Mouse (Mus musculus): ENCODE results near the gene Serpine1. TPM values are rescaled to one million over a fixed set of nuclear protein-coding genes. Genes with fewer than 3 reads are reported as not detected.

The Serpine1 gene
- polyA plus RNA-seq, 1 experiment: 131 TPM

DNA sequence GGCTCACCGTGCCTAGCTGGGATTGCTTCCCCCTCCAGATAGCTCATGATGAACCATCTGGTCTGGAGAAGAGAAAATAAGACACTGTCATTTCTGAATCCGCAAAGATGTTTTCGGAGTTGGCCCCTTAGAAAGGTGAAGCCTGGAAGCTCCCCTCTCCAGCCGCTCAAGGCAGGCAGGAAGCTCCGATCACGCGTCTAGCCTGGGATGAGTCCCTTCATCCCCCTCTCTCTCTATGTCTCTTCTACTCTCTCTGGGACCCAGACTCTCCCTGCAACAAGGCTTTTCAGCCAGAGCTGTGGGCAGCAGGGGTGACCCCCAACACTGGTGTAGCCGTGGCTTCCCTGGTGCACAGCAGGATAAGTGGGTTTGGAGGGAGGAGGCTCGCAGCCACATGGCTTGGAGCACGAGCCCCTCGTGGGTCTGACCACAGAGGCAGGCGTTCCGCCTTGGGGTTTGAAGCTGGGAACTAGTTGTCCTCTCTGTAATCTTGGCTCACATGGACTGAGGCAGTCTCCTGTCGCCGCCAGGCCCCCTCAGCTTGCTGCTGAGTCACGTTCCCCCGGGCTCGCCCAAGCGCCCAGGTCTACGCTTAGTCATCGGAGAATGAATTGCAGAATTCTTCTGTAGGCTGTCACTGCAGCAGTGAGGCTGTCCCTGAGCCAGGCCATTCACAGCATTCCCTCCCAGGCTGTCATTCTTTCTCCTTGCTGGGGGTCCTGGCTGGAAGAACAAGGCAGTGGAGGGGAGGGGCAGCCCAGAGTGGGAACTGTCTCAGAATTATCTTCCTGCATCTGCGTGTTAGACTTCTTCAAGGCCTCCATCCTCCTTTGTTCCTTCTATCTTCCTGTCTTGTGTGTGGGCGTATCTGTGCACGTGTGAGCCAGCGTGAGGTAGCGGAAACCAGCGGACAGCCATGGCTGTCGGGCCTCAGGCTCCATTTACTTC lies 30.8 kb upstream of the Serpine1 start:
- H3K79me3 ChIP-seq (ENCODE audit: low read depth): no peaks in the 10 kb centered on the region
- no peaks in the 10 kb centered on the region for H3K27me3 ChIP-seq (ENCODE audit: control insufficient read depth, insufficient read depth, insufficient read length)
- no peak overlapping the region for H3K4me3 ChIP-seq (ENCODE audit: insufficient read depth, poor library complexity, severe bottlenecking)
- peak overlapping the region; percentile 63 for H3ac ChIP-seq (ENCODE audit: control insufficient read depth, insufficient read length, low read depth)
- H3K36me3 ChIP-seq (ENCODE audit: control insufficient read depth, insufficient read depth): no peaks in the 10 kb centered on the region
- H3K79me2 ChIP-seq (ENCODE audit: control insufficient read depth, insufficient read depth): no peaks in the 10 kb centered on the region
- TF ChIP-seq FOSL1 (IDR thresholded peaks at IDR 0.05; ENCODE audit: insufficient read depth, low read length, poor library complexity, severe bottlenecking) (peak; percentile 78), MYOG (IDR thresholded peaks at IDR 0.05; ENCODE audit: control insufficient read depth, extremely low read depth, insufficient read length) (no peak), CTCF (IDR thresholded peaks at IDR 0.05; ENCODE audit: control insufficient read depth, insufficient read depth, insufficient read length) (no peak), MYOD1 (IDR thresholded peaks at IDR 0.05; ENCODE audit: control insufficient read depth, insufficient read length, low read depth) (peak; percentile 32), USF1 (IDR thresholded peaks at IDR 0.05; ENCODE audit: low read depth) (peak; percentile 77), CEBPB (IDR thresholded peaks at IDR 0.05; ENCODE audit: low read depth) (no peak), MAX (IDR thresholded peaks at IDR 0.05) (peak; percentile 97)

DNA sequence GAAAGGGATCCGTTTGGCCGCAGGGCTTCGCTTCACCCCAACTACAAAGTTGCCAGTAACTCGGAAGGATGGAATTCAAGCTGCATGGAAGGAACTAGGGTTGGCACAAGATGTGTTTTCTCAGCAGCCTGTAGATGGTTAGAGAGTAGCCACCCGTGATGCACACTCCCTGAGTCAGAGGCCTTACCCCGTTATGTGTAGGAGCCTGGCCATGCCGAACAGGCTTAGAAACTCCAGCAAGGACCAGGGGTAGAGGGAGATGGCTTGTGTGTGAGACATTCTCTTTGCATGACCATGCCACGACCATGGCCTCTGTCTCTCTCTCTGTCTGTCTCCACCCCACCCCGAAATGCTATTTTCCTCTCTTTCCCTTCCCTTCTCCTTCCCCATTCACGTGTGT lies 30.0 kb upstream of the Serpine1 start:
- TF ChIP-seq MAX (IDR thresholded peaks at IDR 0.05): no peak
- no peak for TF ChIP-seq CEBPB (IDR thresholded peaks at IDR 0.05; ENCODE audit: low read depth)
- no peak for TF ChIP-seq CTCF (IDR thresholded peaks at IDR 0.05; ENCODE audit: control insufficient read depth, insufficient read depth, insufficient read length)
- TF ChIP-seq MYOG (IDR thresholded peaks at IDR 0.05; ENCODE audit: control insufficient read depth, extremely low read depth, insufficient read length): no peak
- no peaks in the 10 kb centered on the region for H3K36me3 ChIP-seq (ENCODE audit: control insufficient read depth, insufficient read depth)
- no peaks in the 10 kb centered on the region for H3K79me2 ChIP-seq (ENCODE audit: control insufficient read depth, insufficient read depth)
- no peak overlapping the region for H3K4me3 ChIP-seq (ENCODE audit: insufficient read depth, poor library complexity, severe bottlenecking)
- no peaks in the 10 kb centered on the region for H3K27me3 ChIP-seq (ENCODE audit: control insufficient read depth, insufficient read depth, insufficient read length)
- H3ac ChIP-seq (ENCODE audit: control insufficient read depth, insufficient read length, low read depth): peak overlapping the region; percentile 19
- H3K79me3 ChIP-seq (ENCODE audit: low read depth): no peaks in the 10 kb centered on the region

GRCm38 (mm10) chr5:137100660-137101059 lies 28.6 kb upstream of the Serpine1 start:
- H3K79me3 ChIP-seq (ENCODE audit: low read depth): no peaks in the 10 kb centered on the region
- H3K4me3 ChIP-seq (ENCODE audit: insufficient read depth, poor library complexity, severe bottlenecking): no peak overlapping the region
- no peaks in the 10 kb centered on the region for H3K27me3 ChIP-seq (ENCODE audit: control insufficient read depth, insufficient read depth, insufficient read length)
- H3K79me2 ChIP-seq (ENCODE audit: control insufficient read depth, insufficient read depth): no peaks in the 10 kb centered on the region
- H3ac ChIP-seq (ENCODE audit: control insufficient read depth, insufficient read length, low read depth): no peak overlapping the region
- TF ChIP-seq FOSL1 (IDR thresholded peaks at IDR 0.05; ENCODE audit: insufficient read depth, low read length, poor library complexity, severe bottlenecking) (no peak), MAX (IDR thresholded peaks at IDR 0.05) (no peak), CEBPB (IDR thresholded peaks at IDR 0.05; ENCODE audit: low read depth) (no peak), USF1 (IDR thresholded peaks at IDR 0.05; ENCODE audit: low read depth) (no peak), MYOD1 (IDR thresholded peaks at IDR 0.05; ENCODE audit: control insufficient read depth, insufficient read length, low read depth) (peak; percentile 8)
- H3K36me3 ChIP-seq (ENCODE audit: control insufficient read depth, insufficient read depth): no peaks in the 10 kb centered on the region

DNA sequence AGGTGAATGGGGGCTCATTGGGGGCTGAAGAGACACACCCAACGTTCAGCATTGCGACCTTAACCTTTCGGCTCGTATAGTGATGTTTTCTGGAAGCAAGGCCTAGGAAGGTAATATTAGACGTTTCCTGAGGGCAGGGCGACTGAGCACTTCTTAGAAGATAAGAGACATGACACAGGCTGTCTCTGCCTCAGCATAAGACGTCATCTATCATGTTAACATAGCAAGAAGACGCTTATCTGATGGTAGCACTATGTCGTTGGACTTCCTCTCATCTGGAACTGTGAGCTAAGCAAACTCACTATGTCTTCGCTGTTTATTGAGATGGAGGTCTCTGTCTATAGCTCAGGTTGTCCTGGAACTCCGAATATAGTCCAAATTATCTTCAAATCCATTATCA lies 26.4 kb upstream of the Serpine1 start:
- no peak for TF ChIP-seq MYOG (IDR thresholded peaks at IDR 0.05; ENCODE audit: control insufficient read depth, extremely low read depth, insufficient read length)
- no peak for TF ChIP-seq USF1 (IDR thresholded peaks at IDR 0.05; ENCODE audit: low read depth)
- TF ChIP-seq MYOD1 (IDR thresholded peaks at IDR 0.05; ENCODE audit: control insufficient read depth, insufficient read length, low read depth): no peak
- TF ChIP-seq MAX (IDR thresholded peaks at IDR 0.05): no peak
- no peak for TF ChIP-seq CTCF (IDR thresholded peaks at IDR 0.05; ENCODE audit: control insufficient read depth, insufficient read depth, insufficient read length)
- TF ChIP-seq CEBPB (IDR thresholded peaks at IDR 0.05; ENCODE audit: low read depth): no peak
- TF ChIP-seq FOSL1 (IDR thresholded peaks at IDR 0.05; ENCODE audit: insufficient read depth, low read length, poor library complexity, severe bottlenecking): no peak

DNA sequence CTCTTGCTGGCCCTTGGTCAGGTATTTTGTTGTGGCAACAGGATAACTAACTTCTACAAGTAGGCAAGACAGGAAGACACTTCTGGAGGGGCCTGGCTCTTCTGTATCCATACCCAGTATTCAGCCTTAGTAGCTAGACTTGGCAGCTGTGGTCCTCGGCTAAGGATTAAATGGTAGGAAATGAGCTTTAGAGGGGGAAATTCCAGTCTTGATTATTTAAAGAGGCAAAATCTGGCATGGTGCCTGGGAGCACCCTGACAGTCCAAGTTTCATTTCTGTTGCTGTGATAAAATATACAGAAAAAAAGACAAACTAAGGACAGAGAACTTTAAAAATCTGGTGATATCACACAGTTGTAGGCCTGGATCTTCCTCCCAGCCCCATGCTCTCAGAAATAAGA lies 24.0 kb upstream of the Serpine1 start:
- H3ac ChIP-seq (ENCODE audit: control insufficient read depth, insufficient read length, low read depth): no peak overlapping the region
- H3K27me3 ChIP-seq (ENCODE audit: control insufficient read depth, insufficient read depth, insufficient read length): no peaks in the 10 kb centered on the region
- H3K79me2 ChIP-seq (ENCODE audit: control insufficient read depth, insufficient read depth): no peaks in the 10 kb centered on the region
- no peaks in the 10 kb centered on the region for H3K36me3 ChIP-seq (ENCODE audit: control insufficient read depth, insufficient read depth)
- TF ChIP-seq MYOG (IDR thresholded peaks at IDR 0.05; ENCODE audit: control insufficient read depth, extremely low read depth, insufficient read length): no peak
- TF ChIP-seq CTCF (IDR thresholded peaks at IDR 0.05; ENCODE audit: control insufficient read depth, insufficient read depth, insufficient read length): no peak
- TF ChIP-seq MYOD1 (IDR thresholded peaks at IDR 0.05; ENCODE audit: control insufficient read depth, insufficient read length, low read depth): no peak
- no peak for TF ChIP-seq FOSL1 (IDR thresholded peaks at IDR 0.05; ENCODE audit: insufficient read depth, low read length, poor library complexity, severe bottlenecking)
- TF ChIP-seq MAX (IDR thresholded peaks at IDR 0.05): no peak
- no peak for TF ChIP-seq USF1 (IDR thresholded peaks at IDR 0.05; ENCODE audit: low read depth)
- TF ChIP-seq CEBPB (IDR thresholded peaks at IDR 0.05; ENCODE audit: low read depth): no peak
- H3K79me3 ChIP-seq (ENCODE audit: low read depth): no peaks in the 10 kb centered on the region
- H3K4me3 ChIP-seq (ENCODE audit: insufficient read depth, poor library complexity, severe bottlenecking): no peak overlapping the region

More for the DNA sequence above, 26.4 kb upstream of the Serpine1 start:
- Histone ChIP-seq H3K79me2 (ENCODE audit: control insufficient read depth, insufficient read depth) (no peaks in the 10 kb centered on the region), H3K27me3 (ENCODE audit: control insufficient read depth, insufficient read depth, insufficient read length) (no peaks in the 10 kb centered on the region), H3K79me3 (ENCODE audit: low read depth) (no peaks in the 10 kb centered on the region), H3K4me3 (ENCODE audit: insufficient read depth, poor library complexity, severe bottlenecking) (no peak overlapping the region), H3ac (ENCODE audit: control insufficient read depth, insufficient read length, low read depth) (no peak overlapping the region), H3K36me3 (ENCODE audit: control insufficient read depth, insufficient read depth) (no peaks in the 10 kb centered on the region)

Measured in C2C12 (cell line).